Mouse (Mus musculus) cerebellum, adult 9-11 months (tissue): ENCODE data around the gene Map10.

Source experiments
- DNase-seq: peaks from one replicate; pipeline ENCODE4 v3.0.0; 2022

Gene Map10

GRCm38 (mm10) chr8:125669700-125670195 lies at the start of gene Map10:
TSS of gene Map10 (plus strand) at chr8:125669818.
- peak; percentile 89 for DNase-seq

GRCm38 (mm10) chr8:125620301-125620700 lies 49.3 kb upstream of the Map10 start:
- no peak for DNase-seq

GRCm38 (mm10) chr8:125624287-125624686 lies 45.3 kb upstream of the Map10 start:
- no peak for DNase-seq

DNA sequence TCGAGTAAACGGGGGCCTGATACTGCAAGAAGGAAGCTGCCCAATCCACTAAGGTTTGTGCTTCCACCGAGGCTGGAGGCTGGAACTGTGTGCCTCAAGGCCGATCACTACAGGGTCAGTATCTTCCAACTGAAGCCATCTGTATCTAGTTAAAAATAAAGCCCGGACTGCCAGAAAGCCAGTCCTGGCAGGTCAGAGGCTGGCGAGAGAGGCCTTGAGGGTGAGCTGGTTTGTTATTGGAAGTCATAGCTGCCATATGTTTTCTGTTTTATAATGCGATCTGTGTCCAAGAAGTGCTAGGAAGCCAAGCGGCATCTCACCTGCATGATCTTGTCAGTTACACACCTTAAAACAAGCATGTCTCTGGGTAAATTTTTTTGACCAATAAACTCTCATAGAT lies 43.2 kb upstream of the Map10 start:
- DNase-seq = peak; percentile 77

DNA sequence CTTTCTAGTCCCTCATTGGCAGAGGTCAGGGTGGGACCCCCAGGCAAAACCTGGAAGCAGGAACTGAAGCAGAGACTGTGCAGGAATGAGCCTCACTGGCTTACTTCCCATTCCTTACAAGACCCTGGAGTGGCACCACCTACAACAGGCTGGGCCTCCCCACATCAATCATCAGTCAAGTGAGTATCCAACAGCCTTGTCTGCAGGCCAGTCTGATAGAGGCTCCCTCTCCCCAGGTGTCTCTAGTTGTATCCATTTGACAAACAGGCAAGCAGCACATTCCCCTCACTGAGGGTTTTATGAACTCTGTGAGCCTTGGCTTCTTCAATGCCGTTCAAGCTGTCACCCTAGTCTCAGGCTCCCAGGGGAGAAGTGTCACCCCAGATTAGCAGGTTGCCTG lies 40.8 kb upstream of the Map10 start:
- DNase-seq = no peak

DNA sequence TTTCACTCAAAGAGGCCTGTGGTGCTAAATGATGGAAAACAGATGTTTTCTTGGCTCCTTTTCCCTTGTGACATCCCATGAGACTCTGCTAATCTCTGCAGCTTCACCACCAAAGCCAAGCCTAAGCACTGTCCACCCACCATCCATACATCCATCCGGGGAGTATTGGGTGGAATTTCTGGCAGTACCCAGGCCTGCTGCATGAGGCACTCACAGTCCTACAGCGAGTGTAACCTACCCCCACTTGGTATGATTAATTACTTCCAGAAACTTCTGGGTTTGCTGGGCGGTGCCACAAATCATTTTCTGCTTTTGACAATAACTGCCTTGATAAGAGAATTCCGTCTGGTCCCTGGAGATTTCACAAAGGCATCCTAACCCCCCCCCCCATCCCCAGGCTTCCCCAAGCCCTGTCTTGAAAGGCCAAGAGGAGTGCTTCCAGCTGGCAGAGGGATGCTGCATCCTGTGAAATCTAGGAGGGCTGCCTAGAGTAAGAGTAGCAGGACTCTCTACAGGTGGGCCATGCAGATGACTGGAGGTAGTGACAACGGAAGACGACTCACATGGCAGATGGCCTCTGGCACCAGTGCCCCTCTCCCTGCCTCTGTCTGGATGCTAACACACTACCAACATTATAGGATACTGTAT lies 31.1 kb upstream of the Map10 start:
- DNase-seq = no peak

DNA sequence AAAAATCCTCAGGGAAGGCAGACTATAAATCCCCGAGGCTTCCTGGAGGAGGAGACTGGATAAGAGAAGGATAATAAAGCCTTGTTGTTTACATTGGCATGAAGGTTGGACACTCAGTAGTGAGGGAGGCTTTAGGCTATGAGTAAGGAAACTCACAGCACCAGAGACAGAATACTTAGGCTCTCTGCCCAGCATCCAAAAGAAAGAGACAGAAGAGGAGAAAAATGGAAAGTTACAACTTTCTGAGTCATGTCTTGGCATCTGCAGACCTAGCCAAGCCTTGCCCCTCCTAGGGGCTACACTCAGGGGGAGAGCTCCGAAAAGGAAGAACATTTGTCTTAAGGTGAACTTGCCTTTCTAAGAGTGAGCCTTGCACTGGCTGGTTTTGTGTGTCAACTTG lies 30.0 kb upstream of the Map10 start:
- DNase-seq = no peak

- no peak for DNase-seq
Measured at GRCm38 (mm10) chr8:125640766-125641165, 28.9 kb upstream of the Map10 start.

DNA sequence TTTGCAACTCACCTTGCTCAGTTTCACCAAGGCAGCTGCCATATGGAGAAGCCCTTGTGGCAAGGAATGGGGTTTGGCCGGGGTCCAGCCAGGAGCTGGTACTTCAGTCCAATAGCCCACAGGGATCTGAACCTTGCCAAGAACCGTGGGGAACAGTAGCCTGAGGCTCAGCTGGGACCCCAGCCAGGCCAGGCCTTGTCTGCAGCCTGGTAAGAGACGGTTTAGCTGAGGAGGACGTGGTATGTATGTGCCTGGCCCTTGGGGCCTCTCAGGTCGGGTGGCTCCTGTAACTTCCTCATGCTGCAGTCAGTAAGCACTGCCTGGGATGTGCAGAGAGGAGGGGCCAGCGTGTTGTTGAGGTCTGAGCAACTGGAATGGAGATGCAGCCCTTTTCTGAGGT lies 27.8 kb upstream of the Map10 start:
- DNase-seq = peak; percentile 90

GRCm38 (mm10) chr8:125645757-125646478 lies 23.7 kb upstream of the Map10 start:
- no peak for DNase-seq

DNA sequence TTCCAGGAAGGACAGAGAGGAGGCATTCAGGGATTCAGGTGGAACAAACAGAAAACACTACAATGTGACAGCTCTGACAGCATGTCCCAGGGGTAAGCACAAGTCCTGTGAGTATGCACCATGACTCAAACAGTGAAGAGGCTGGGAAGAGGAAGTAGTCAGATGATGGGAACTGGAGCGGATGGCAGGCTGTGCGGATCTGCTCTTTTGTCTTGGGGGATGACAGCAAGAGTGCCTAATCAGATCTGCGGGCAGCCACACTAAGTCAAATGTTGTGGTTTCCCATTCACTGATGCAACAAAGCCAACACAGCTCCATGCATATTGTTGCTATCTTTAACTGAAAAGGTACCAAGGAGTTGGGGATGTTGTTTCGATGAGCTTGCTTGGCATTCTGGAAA lies 20.2 kb upstream of the Map10 start:
- no peak for DNase-seq

DNA sequence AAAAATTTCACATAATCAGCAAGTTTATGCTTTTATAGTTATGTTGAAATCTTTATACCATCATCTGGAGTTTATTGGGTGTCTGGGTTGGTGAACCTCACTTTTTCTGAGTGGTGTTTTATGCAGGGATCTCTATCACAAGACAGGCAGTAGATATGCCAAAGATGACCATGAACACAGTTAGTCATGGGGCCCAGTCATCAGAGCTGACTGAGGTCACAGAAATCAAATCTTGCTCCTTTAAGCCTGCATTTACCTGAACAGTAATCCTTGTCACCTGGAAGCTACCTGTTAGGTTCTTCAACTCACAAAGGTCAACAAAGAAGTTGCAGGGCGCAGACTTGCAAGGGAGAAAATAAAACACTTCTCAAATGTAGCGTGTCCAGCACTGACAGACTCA lies 14.8 kb upstream of the Map10 start:
- no peak for DNase-seq

- no peak for DNase-seq
Measured at GRCm38 (mm10) chr8:125658508-125658907, 11.1 kb upstream of the Map10 start.

DNA sequence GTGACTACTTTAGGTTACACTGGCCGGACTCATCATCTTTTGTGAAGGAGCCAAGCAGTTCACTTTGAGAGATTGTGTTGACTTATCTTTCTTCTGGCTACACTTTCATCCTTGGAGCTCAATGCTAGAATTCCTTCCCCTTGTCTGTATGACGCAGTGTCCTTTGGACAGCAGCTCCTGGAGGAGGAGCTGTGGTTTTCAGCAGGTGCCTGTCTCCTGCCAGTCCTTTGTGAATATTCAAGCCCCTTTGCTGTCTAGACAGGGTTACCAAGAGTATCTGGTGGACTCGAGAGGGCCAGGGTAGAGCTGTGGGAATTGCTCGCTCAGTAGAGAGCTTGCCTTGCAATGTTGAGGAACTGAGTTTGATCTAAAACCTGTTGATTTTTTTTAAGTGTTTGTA lies 10.7 kb upstream of the Map10 start:
- DNase-seq = no peak

GRCm38 (mm10) chr8:125660397-125660796 lies 9.2 kb upstream of the Map10 start:
- no peak for DNase-seq

DNA sequence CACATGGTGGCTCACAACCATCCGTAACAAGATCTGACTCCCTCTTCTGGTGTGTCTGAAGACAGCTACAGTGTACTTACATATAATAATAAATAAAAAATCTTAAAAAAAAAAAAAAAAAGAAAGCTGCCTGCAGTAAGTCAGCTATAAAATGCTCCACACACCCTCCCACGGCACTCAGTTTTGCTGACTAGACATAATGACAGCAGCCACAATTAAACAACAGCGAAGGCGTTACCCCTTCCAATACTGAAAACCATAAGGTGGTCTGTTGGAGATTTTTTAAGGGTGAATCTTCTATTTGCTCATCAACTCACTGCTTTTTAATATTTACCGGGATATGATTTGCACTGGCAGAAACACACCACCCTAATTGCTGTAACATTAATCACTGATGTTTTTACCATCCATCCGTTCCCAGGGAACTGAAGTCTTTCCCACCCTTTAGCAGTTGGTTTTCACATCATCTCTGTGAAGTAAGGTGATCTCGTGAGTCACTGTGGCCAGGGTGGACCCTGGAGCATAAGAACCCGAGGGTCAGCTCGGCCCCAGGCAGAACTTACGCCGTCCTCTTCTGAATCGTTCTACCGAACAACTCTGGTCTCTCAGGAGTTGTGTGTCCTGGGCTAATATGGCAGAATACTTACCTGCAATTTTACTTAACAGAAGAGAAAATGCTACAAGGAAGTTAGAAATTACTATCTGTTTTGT lies 7.5 kb upstream of the Map10 start:
- no peak for DNase-seq

GRCm38 (mm10) chr8:125662669-125663048 lies 7.0 kb upstream of the Map10 start:
- no peak for DNase-seq

- no peak for DNase-seq
Measured at GRCm38 (mm10) chr8:125665183-125665875, 4.3 kb upstream of the Map10 start.

DNA sequence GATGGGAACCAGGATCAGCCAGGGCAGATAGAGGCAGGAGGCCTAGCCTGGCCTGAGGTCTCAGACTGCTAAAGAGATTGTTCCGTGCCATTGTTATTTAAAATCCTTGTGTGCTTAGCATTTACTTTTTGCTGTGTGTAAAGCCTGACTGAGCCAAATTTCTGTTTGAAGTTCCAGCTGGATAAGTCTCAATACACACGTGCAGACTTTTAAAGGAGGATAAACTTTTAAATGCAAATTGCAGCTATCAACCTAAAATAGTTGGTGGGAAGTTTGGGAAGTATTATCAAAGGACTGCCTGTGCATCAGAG lies 3.8 kb upstream of the Map10 start:
- no peak for DNase-seq

DNA sequence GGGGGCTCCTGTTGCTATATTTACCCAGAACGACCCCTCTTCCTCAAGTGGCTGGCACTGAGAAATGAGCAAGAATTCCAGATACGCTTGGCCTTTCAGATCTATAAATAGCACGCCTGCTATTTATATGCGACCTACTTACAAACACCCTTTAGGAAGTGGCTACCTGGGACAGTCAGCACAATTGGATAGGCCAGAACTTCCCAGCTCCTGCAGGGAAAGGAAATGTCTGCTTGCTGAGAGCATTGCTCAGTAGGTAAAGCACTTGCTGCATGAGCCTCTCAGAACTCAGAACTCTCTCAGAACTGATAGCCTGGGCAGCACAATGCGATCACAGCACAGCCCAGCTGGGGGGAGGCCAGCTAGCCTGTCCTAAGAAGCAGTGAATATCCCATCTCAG lies 3.4 kb upstream of the Map10 start:
- no peak for DNase-seq

GRCm38 (mm10) chr8:125667248-125667647 lies 2.4 kb upstream of the Map10 start:
- DNase-seq = no peak

GRCm38 (mm10) chr8:125669159-125669699 lies 389 bp upstream of the Map10 start:
- no peak for DNase-seq

GRCm38 (mm10) chr8:125670420-125670819 lies 802 bp downstream of the Map10 start:
- DNase-seq = no peak
